Mouse (Mus musculus): ENCODE measurements around the gene Them5. TPM values are rescaled to one million over a fixed set of nuclear protein-coding genes. Genes with fewer than 3 reads are reported as not detected.

Them5 gene
- polyA plus RNA-seq, 1 experiment from 2014 or later, result 0.42 TPM

DNA sequence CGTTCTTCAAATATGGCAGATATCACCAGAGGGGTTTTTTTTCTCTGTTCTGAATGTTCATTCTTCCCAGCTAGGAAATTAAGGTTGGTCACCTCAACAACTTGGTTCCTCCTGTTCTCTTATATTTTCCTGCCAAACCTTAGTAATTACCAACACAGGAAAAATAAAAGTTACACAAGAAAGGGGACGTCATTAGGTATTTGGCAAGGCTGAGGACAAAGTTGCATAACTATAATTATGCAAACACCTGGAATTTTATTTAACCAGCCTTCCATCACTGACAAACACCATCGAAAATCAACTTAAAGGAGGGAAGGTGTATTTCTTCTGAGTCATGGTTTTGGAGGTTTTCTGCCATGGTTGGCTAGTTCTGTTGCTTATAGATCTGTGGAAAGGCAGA, 3.4 kb upstream of the Them5 start:
- no peaks in the 10 kb centered on the region for H3K36me3 ChIP-seq (ENCODE audit: control insufficient read depth, insufficient read depth, low read length)
- H3K4me2 ChIP-seq (ENCODE audit: low read depth, low read length), result no peak overlapping the region
- no peaks in the 10 kb centered on the region for H3K4me1 ChIP-seq (ENCODE audit: control insufficient read depth, insufficient read depth, low read length)
- no peaks in the 10 kb centered on the region for H3K27me3 ChIP-seq (replicated peaks; ENCODE audit: control insufficient read depth, insufficient read depth, low read length)
- no peak overlapping the region for H3K9ac ChIP-seq (ENCODE audit: low read depth, low read length)
- no peak overlapping the region for H3K27ac ChIP-seq (ENCODE audit: low read length)
- 85% methylated on average over 3 of the region's 3 CpGs for WGBS
- H3K4me3 ChIP-seq (ENCODE audit: low read length), result no peak overlapping the region
- ATAC-seq, result no peak
- no peaks in the 10 kb centered on the region for H3K9me3 ChIP-seq (ENCODE audit: control insufficient read depth, low read length)

DNA sequence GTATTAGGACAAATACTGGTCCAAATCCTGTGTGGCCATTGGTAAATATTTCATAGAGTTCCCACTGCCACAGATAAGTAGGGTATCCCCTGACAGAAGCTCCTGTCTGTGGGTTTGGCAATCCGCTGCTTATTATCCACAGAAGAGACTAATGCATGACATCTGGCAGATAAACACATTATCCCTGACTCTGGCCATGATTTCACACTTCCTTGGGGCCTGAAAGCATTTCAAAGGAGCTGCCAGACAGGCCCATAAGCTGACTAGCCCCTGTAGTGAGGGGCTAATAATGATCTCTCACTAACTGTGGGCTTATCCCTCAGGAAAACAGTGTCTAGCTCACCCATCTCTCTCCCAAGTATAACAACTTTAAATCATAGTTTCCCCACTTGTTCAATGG, 653 bp downstream of the Them5 start:
- no peak overlapping the region for H3K4me3 ChIP-seq (ENCODE audit: low read length)
- H3K9me3 ChIP-seq (ENCODE audit: control insufficient read depth, low read length), result no peaks in the 10 kb centered on the region
- no peaks in the 10 kb centered on the region for H3K27me3 ChIP-seq (replicated peaks; ENCODE audit: control insufficient read depth, insufficient read depth, low read length)
- no peak for ATAC-seq
- H3K9ac ChIP-seq (ENCODE audit: low read depth, low read length), result no peak overlapping the region
- no peak overlapping the region for H3K4me2 ChIP-seq (ENCODE audit: low read depth, low read length)
- H3K36me3 ChIP-seq (ENCODE audit: control insufficient read depth, insufficient read depth, low read length), result no peaks in the 10 kb centered on the region
- H3K27ac ChIP-seq (ENCODE audit: low read length), result no peak overlapping the region
- H3K4me1 ChIP-seq (ENCODE audit: control insufficient read depth, insufficient read depth, low read length), result no peaks in the 10 kb centered on the region
- 60% methylated on average over 1 of the region's 1 CpGs for WGBS

DNA sequence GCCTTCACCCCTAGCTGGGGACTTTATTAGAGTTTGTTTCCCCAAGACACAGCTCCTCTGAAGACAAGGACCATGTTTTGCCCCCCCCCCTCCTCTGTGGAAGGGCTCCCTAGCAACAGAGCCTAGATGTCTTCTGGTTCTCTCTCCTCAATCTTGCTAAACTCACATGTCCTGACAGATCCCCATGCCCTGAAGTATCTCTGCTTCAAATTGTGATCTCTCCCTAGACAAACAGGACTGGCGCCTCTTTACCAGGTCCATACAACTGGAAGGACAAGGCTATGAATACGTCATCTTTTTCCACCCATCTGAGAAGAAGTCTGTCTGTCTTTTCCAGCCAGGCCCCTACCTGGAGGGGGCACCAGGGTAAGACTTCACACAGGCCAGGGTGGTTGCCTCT, 2.3 kb downstream of the Them5 start:
- H3K27me3 ChIP-seq (replicated peaks; ENCODE audit: control insufficient read depth, insufficient read depth, low read length), result no peaks in the 10 kb centered on the region
- H3K4me1 ChIP-seq (ENCODE audit: control insufficient read depth, insufficient read depth, low read length), result no peaks in the 10 kb centered on the region
- no peak overlapping the region for H3K4me2 ChIP-seq (ENCODE audit: low read depth, low read length)
- H3K4me3 ChIP-seq (ENCODE audit: low read length), result no peak overlapping the region
- no peak overlapping the region for H3K27ac ChIP-seq (ENCODE audit: low read length)
- H3K36me3 ChIP-seq (ENCODE audit: control insufficient read depth, insufficient read depth, low read length), result no peaks in the 10 kb centered on the region
- no peak for ATAC-seq
- no peak overlapping the region for H3K9ac ChIP-seq (ENCODE audit: low read depth, low read length)
- WGBS, result 82% methylated on average over 2 of the region's 2 CpGs
- no peaks in the 10 kb centered on the region for H3K9me3 ChIP-seq (ENCODE audit: control insufficient read depth, low read length)

DNA sequence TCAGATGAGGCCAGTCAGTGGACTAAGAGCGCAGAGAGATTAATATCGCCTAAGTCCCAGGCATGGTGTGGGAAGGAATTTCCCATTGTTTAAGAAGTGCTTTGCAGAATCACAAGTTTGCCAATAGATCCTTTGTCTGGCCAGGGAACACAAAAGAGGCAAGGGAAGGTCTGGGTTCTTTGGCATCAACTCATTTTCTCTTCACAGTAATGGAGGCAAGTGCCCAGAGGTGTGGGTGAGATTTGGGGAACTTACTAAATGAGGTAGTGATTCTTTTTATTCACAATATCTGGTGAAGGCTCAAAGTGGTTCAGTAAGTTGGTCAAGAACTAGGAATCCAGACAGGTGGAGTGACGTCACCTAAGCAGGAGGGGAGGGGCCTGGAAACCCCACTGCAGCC, 3.0 kb downstream of the Them5 start:
- Histone ChIP-seq H3K9me3 (ENCODE audit: control insufficient read depth, low read length) (no peaks in the 10 kb centered on the region), H3K4me2 (ENCODE audit: low read depth, low read length) (no peak overlapping the region), H3K36me3 (ENCODE audit: control insufficient read depth, insufficient read depth, low read length) (no peaks in the 10 kb centered on the region), H3K9ac (ENCODE audit: low read depth, low read length) (no peak overlapping the region), H3K27ac (ENCODE audit: low read length) (no peak overlapping the region), H3K4me1 (ENCODE audit: control insufficient read depth, insufficient read depth, low read length) (no peaks in the 10 kb centered on the region), H3K27me3 (replicated peaks; ENCODE audit: control insufficient read depth, insufficient read depth, low read length) (no peaks in the 10 kb centered on the region), H3K4me3 (ENCODE audit: low read length) (no peak overlapping the region)
- no peak for ATAC-seq
- WGBS, result 59% methylated on average over 3 of the region's 3 CpGs

DNA sequence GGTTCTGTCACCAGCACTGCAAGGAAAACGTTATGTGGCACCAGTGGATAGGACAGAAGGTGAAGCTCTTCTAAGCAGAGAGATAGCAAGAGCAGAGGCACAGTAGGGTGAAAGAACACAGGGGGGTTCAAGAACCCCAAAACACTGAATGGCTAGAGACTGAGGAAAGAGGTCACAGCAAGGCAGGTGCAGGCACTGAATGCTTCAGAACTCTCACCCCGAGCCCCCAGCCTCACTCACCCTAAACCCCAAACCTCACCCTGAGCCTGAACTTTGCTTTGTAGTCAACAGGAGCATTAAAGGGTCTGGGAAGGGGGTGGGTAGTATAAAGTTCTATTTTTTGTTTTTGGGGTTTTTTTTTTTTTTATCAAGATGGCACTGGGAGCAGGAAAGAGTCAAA, 6.2 kb downstream of the Them5 start:
- no peak overlapping the region for H3K4me3 ChIP-seq (ENCODE audit: low read length)
- no peaks in the 10 kb centered on the region for H3K4me1 ChIP-seq (ENCODE audit: control insufficient read depth, insufficient read depth, low read length)
- H3K9me3 ChIP-seq (ENCODE audit: control insufficient read depth, low read length), result no peaks in the 10 kb centered on the region
- 84% methylated on average over 2 of the region's 2 CpGs for WGBS
- no peak for ATAC-seq
- no peaks in the 10 kb centered on the region for H3K36me3 ChIP-seq (ENCODE audit: control insufficient read depth, insufficient read depth, low read length)
- H3K27ac ChIP-seq (ENCODE audit: low read length), result no peak overlapping the region
- H3K27me3 ChIP-seq (replicated peaks; ENCODE audit: control insufficient read depth, insufficient read depth, low read length), result no peaks in the 10 kb centered on the region
- H3K9ac ChIP-seq (ENCODE audit: low read depth, low read length), result no peak overlapping the region
- H3K4me2 ChIP-seq (ENCODE audit: low read depth, low read length), result no peak overlapping the region

DNA sequence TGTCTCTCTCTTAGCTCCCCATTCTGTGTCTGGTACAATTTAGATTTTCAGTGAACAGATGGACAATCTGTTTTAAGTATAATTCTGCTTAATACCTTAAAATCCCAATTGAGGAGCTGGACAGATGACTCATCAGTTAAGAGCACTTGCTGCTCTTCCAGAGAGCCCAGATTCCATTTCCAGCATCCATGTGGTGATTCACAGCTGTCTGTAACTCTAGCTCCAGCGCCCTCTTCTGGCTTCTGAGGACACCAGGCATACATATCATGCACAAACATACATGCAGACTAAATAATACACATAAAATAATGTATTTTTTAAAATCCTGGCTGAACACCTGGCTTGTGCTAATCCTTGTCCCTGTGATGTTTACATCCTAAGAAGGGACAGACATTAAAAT, 18.9 kb downstream of the Them5 start:
- no peak overlapping the region for H3K4me3 ChIP-seq (ENCODE audit: low read length)
- H3K4me2 ChIP-seq (ENCODE audit: low read depth, low read length), result no peak overlapping the region
- no peak overlapping the region for H3K9ac ChIP-seq (ENCODE audit: low read depth, low read length)
- H3K4me1 ChIP-seq (ENCODE audit: control insufficient read depth, insufficient read depth, low read length), result peaks cover 5% of the 10 kb centered on the region
- 3% methylated on average over 1 of the region's 1 CpGs for WGBS
- no peak for ATAC-seq
- H3K9me3 ChIP-seq (ENCODE audit: control insufficient read depth, low read length), result no peaks in the 10 kb centered on the region
- no peak overlapping the region for H3K27ac ChIP-seq (ENCODE audit: low read length)
- H3K36me3 ChIP-seq (ENCODE audit: control insufficient read depth, insufficient read depth, low read length), result no peaks in the 10 kb centered on the region
- H3K27me3 ChIP-seq (replicated peaks; ENCODE audit: control insufficient read depth, insufficient read depth, low read length), result peaks cover 4% of the 10 kb centered on the region; the same call in 1 of the 2 replicates

DNA sequence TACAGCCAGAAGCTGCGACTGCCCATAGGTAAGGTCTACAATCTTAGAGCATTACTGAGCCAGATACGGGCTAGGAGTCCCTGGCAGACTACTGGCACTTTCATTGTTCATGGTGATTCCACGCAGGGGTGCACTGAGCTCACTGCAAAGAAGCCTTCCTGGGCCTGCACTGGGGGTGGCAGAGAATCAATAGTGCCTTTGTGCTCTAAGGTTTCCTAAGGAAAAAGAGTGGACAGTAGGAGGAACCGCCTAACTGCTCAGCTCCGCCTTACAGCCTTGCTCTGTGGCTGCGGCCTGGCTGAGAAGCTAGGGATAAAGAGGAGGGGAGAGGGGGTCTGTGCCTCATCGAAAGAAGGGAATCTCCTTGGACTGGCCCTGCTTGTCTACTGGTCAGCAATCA, 20.2 kb downstream of the Them5 start, which contains the start of gene C2cd4d:
TSS of gene C2cd4d (plus strand) at position 301 of the 400 bp plus-strand sequence.
- Histone ChIP-seq H3K36me3 (ENCODE audit: control insufficient read depth, insufficient read depth, low read length) (no peaks in the 10 kb centered on the region), H3K27ac (ENCODE audit: low read length) (no peak within 1 kb of the TSS), H3K4me1 (ENCODE audit: control insufficient read depth, insufficient read depth, low read length) (peaks cover 5% of the 10 kb centered on the region), H3K27me3 (replicated peaks; ENCODE audit: control insufficient read depth, insufficient read depth, low read length) (peaks cover 4% of the 10 kb centered on the region; the same call in 1 of the 2 replicates), H3K9ac (ENCODE audit: low read depth, low read length) (peak within 1 kb of the TSS; percentile 82), H3K4me3 (ENCODE audit: low read length) (peak within 1 kb of the TSS; percentile 60), H3K4me2 (ENCODE audit: low read depth, low read length) (peak within 1 kb of the TSS; percentile 93), H3K9me3 (ENCODE audit: control insufficient read depth, low read length) (no peaks in the 10 kb centered on the region)
- no peak for ATAC-seq
- WGBS, result 53% methylated on average over 7 of the region's 7 CpGs

DNA sequence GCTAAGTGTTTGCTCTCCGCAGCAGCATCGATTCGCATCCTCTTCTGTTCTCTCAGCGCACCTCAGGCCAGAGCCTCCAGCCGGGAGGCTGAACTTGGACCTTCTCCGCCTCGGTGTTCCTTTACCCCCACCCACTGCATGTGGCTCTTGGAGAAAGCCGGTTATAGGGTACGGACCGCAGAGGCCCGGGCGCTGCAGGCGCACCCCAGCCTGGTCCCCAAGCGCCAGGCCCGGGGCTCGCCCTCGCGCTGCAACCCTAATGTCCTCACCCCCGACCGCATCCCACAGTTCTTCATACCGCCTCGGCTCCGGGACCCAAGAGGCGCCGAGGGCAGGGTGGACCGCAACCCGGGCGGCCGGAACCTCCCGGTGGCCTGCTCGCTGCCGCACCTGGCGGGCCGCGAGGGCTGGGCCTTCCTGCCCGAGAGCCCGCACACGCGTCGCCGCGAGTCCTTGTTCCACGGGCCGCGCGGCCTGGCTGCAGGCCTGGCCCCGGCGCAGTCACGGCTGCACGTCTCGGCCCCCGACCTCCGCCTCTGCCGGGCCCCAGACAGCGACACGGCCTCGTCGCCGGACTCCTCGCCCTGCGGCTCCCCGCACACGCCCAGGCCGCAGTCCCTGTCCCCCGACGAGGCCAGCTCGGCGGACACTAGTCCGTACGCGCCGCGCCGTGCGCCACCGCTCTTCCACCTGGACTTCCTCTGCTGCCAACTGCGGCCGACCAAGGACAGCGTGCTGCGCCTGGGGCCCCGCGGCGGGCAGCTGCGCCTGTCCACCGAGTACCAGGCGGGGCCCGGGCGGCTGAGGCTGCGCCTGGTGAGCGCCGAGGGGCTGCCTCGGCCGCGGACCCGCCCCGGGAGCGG, 21.6 kb downstream of the Them5 start:
- no peaks in the 10 kb centered on the region for H3K36me3 ChIP-seq (ENCODE audit: control insufficient read depth, insufficient read depth, low read length)
- peaks cover 4% of the 10 kb centered on the region; the same call in 1 of the 2 replicates for H3K27me3 ChIP-seq (replicated peaks; ENCODE audit: control insufficient read depth, insufficient read depth, low read length)
- peak overlapping the region; percentile 82 for H3K9ac ChIP-seq (ENCODE audit: low read depth, low read length)
- peaks cover 7% of the 10 kb centered on the region for H3K4me1 ChIP-seq (ENCODE audit: control insufficient read depth, insufficient read depth, low read length)
- H3K27ac ChIP-seq (ENCODE audit: low read length), result no peak overlapping the region
- H3K4me3 ChIP-seq (ENCODE audit: low read length), result peak overlapping the region; percentile 60
- peak; percentile 63 for ATAC-seq
- peak overlapping the region; percentile 93 for H3K4me2 ChIP-seq (ENCODE audit: low read depth, low read length)
- WGBS, result 6% methylated on average over 88 of the region's 97 CpGs
- no peaks in the 10 kb centered on the region for H3K9me3 ChIP-seq (ENCODE audit: control insufficient read depth, low read length)

DNA sequence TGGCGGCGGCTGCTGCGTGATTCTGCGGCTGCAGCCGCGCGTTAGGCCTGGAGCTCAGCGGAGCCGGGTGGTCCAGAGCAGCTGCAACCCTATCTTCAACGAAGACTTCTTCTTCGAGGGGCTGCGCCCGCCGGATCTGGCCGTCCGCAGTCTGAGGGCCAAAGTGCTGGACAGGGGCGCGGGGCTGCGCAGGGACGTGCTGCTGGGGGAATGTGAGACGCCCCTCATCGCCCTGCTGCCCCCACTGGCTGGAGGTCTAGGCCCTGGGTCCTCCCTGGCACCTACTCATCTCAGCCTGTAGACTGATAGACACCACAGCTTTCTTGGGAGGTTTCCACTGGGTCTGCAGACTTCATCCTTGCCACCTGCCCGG, 22.2 kb downstream of the Them5 start:
- Histone ChIP-seq H3K4me2 (ENCODE audit: low read depth, low read length) (peak overlapping the region; percentile 93), H3K36me3 (ENCODE audit: control insufficient read depth, insufficient read depth, low read length) (no peaks in the 10 kb centered on the region), H3K27ac (ENCODE audit: low read length) (no peak overlapping the region), H3K9me3 (ENCODE audit: control insufficient read depth, low read length) (no peaks in the 10 kb centered on the region), H3K4me3 (ENCODE audit: low read length) (peak overlapping the region; percentile 60), H3K9ac (ENCODE audit: low read depth, low read length) (peak overlapping the region; percentile 82), H3K27me3 (replicated peaks; ENCODE audit: control insufficient read depth, insufficient read depth, low read length) (peaks cover 4% of the 10 kb centered on the region; the same call in 1 of the 2 replicates), H3K4me1 (ENCODE audit: control insufficient read depth, insufficient read depth, low read length) (peaks cover 7% of the 10 kb centered on the region)
- 4% methylated on average over 23 of the region's 23 CpGs for WGBS
- ATAC-seq, result peak; percentile 27

All from intestine, embryonic 16.5 days (tissue).